Mouse (Mus musculus): ENCODE results near the gene Clptm1l. TPM values are rescaled to one million over a fixed set of nuclear protein-coding genes. Genes with fewer than 3 reads are reported as not detected.
A peak's percentile ranks its signal among the peaks of the same experiment; 100 is the strongest.

Clptm1l gene
- polyA plus RNA-seq, 1 experiment from 2014 or later = 122 TPM

- 71% methylated on average over 6 of the region's 6 CpGs for WGBS
- Histone ChIP-seq H3K9me3 (replicated peaks) (no peaks in the 10 kb centered on the region), H3K27ac (ENCODE audit: poor library complexity, severe bottlenecking) (no peak overlapping the region), H3K9ac (no peak overlapping the region), H3K4me1 (replicated peaks) (no peaks in the 10 kb centered on the region), H3K4me3 (no peak overlapping the region), H3K36me3 (peaks cover 63% of the 10 kb centered on the region), H3K27me3 (replicated peaks) (no peaks in the 10 kb centered on the region), H3K4me2 (no peak overlapping the region)
- no peak for ATAC-seq (ENCODE audit: insufficient number of reproducible peaks, low FRiP score)
These were observed 16.8 kb downstream of the Clptm1l start for GRCm38 (mm10) chr13:73620637-73621036.

- H3K27ac ChIP-seq (ENCODE audit: poor library complexity, severe bottlenecking) = no peak overlapping the region
- H3K4me2 ChIP-seq = peak overlapping the region; percentile 97
- H3K4me1 ChIP-seq (replicated peaks) = peaks cover 8% of the 10 kb centered on the region
- peaks cover 11% of the 10 kb centered on the region; the same call in 1 of the 2 replicates for H3K27me3 ChIP-seq (replicated peaks)
- no peaks in the 10 kb centered on the region for H3K9me3 ChIP-seq (replicated peaks)
- 38% methylated on average over 6 of the region's 6 CpGs for WGBS
- H3K36me3 ChIP-seq = peaks cover 13% of the 10 kb centered on the region
- H3K4me3 ChIP-seq = peak overlapping the region; percentile 73
- ATAC-seq (ENCODE audit: insufficient number of reproducible peaks, low FRiP score) = peak; percentile 4; the same call in 1 of the 2 replicates
- H3K9ac ChIP-seq = peak overlapping the region; percentile 77; the same call in 1 of the 2 replicates
These were observed 22.6 kb downstream of the Clptm1l start for GRCm38 (mm10) chr13:73626410-73626744.

- Histone ChIP-seq H3K4me3 (peak within 1 kb of the TSS; percentile 73), H3K4me2 (peak within 1 kb of the TSS; percentile 97), H3K9me3 (replicated peaks) (no peaks in the 10 kb centered on the region), H3K4me1 (replicated peaks) (peaks cover 8% of the 10 kb centered on the region), H3K27me3 (replicated peaks) (peaks cover 11% of the 10 kb centered on the region; the same call in 1 of the 2 replicates), H3K36me3 (0 out of 2 replicates have a peak, but pooled peaks cover 8% of the 10 kb centered on the region), H3K27ac (ENCODE audit: poor library complexity, severe bottlenecking) (no peak within 1 kb of the TSS), H3K9ac (peak within 1 kb of the TSS; percentile 77)
- ATAC-seq (ENCODE audit: insufficient number of reproducible peaks, low FRiP score) = peak; percentile 51
- WGBS = 13% methylated on average over 47 of the region's 47 CpGs
These were observed 23.1 kb downstream of the Clptm1l start, which contains the start of gene Tert for GRCm38 (mm10) chr13:73626745-73627549. Gene Tert, plus strand, starts transcription at chr13:73626911.

- H3K9me3 ChIP-seq (replicated peaks) = no peaks in the 10 kb centered on the region
- H3K36me3 ChIP-seq = 0 out of 2 replicates have a peak, but pooled peaks cover 4% of the 10 kb centered on the region
- H3K4me1 ChIP-seq (replicated peaks) = peaks cover 8% of the 10 kb centered on the region
- no peak overlapping the region for H3K9ac ChIP-seq
- no peak overlapping the region for H3K4me3 ChIP-seq
- no peak overlapping the region for H3K27ac ChIP-seq (ENCODE audit: poor library complexity, severe bottlenecking)
- ATAC-seq (ENCODE audit: insufficient number of reproducible peaks, low FRiP score) = no peak
- peaks cover 11% of the 10 kb centered on the region; the same call in 1 of the 2 replicates for H3K27me3 ChIP-seq (replicated peaks)
- no peak overlapping the region for H3K4me2 ChIP-seq
- 77% methylated on average over 11 of the region's 11 CpGs for WGBS
These were observed 24.8 kb downstream of the Clptm1l start for GRCm38 (mm10) chr13:73628586-73629113.

- Histone ChIP-seq H3K27me3 (replicated peaks) (peaks cover 11% of the 10 kb centered on the region; the same call in 1 of the 2 replicates), H3K9me3 (replicated peaks) (no peaks in the 10 kb centered on the region), H3K27ac (ENCODE audit: poor library complexity, severe bottlenecking) (no peak overlapping the region), H3K36me3 (peaks cover 16% of the 10 kb centered on the region), H3K4me2 (no peak overlapping the region), H3K4me1 (replicated peaks) (peaks cover 8% of the 10 kb centered on the region), H3K4me3 (no peak overlapping the region), H3K9ac (no peak overlapping the region)
- WGBS = 83% methylated on average over 3 of the region's 3 CpGs
- ATAC-seq (ENCODE audit: insufficient number of reproducible peaks, low FRiP score) = no peak
These were observed 28.0 kb downstream of the Clptm1l start for GRCm38 (mm10) chr13:73631837-73632236.

- Histone ChIP-seq H3K36me3 (peaks cover 11% of the 10 kb centered on the region), H3K9ac (no peak overlapping the region), H3K4me2 (no peak overlapping the region), H3K4me1 (replicated peaks) (no peaks in the 10 kb centered on the region), H3K9me3 (replicated peaks) (no peaks in the 10 kb centered on the region), H3K27ac (ENCODE audit: poor library complexity, severe bottlenecking) (no peak overlapping the region), H3K4me3 (no peak overlapping the region), H3K27me3 (replicated peaks) (no peaks in the 10 kb centered on the region)
- WGBS = 74% methylated on average over 5 of the region's 6 CpGs
- ATAC-seq (ENCODE audit: insufficient number of reproducible peaks, low FRiP score) = no peak
These were observed 34.0 kb downstream of the Clptm1l start for GRCm38 (mm10) chr13:73637826-73638225.

- H3K4me1 ChIP-seq (replicated peaks) = no peaks in the 10 kb centered on the region
- 85% methylated on average over 4 of the region's 4 CpGs for WGBS
- H3K9ac ChIP-seq = no peak overlapping the region
- no peak for ATAC-seq (ENCODE audit: insufficient number of reproducible peaks, low FRiP score)
- H3K4me2 ChIP-seq = no peak overlapping the region
- no peak overlapping the region for H3K4me3 ChIP-seq
- no peaks in the 10 kb centered on the region for H3K36me3 ChIP-seq
- H3K27me3 ChIP-seq (replicated peaks) = no peaks in the 10 kb centered on the region
- H3K9me3 ChIP-seq (replicated peaks) = no peaks in the 10 kb centered on the region
- no peak overlapping the region for H3K27ac ChIP-seq (ENCODE audit: poor library complexity, severe bottlenecking)
These were observed 37.5 kb downstream of the Clptm1l start for GRCm38 (mm10) chr13:73641296-73641695.

GRCm38 (mm10) chr13:73646397-73647087 lies 42.7 kb downstream of the Clptm1l start:
- Histone ChIP-seq H3K4me1 (replicated peaks) (no peaks in the 10 kb centered on the region), H3K27me3 (replicated peaks) (no peaks in the 10 kb centered on the region), H3K36me3 (no peaks in the 10 kb centered on the region; the same call in 1 of the 2 replicates), H3K9ac (no peak overlapping the region), H3K4me2 (no peak overlapping the region), H3K4me3 (no peak overlapping the region), H3K27ac (ENCODE audit: poor library complexity, severe bottlenecking) (no peak overlapping the region), H3K9me3 (replicated peaks) (no peaks in the 10 kb centered on the region)
- no peak for ATAC-seq (ENCODE audit: insufficient number of reproducible peaks, low FRiP score)
- 42% methylated on average over 6 of the region's 6 CpGs for WGBS

GRCm38 (mm10) chr13:73653266-73653665 lies 49.5 kb downstream of the Clptm1l start:
- 80% methylated on average over 3 of the region's 3 CpGs for WGBS
- no peak overlapping the region for H3K4me2 ChIP-seq

GRCm38 (mm10) chr13:73654976-73655375 lies 51.2 kb downstream of the Clptm1l start:
- no peak for ATAC-seq (ENCODE audit: insufficient number of reproducible peaks, low FRiP score)
- WGBS = 77% methylated on average over 3 of the region's 3 CpGs
- no peak overlapping the region for H3K4me3 ChIP-seq

More at GRCm38 (mm10) chr13:73653266-73653665, 49.5 kb downstream of the Clptm1l start:
- Histone ChIP-seq H3K4me3 (no peak overlapping the region), H3K9ac (no peak overlapping the region), H3K27me3 (replicated peaks) (peaks cover 7% of the 10 kb centered on the region), H3K4me1 (replicated peaks) (no peaks in the 10 kb centered on the region), H3K9me3 (replicated peaks) (no peaks in the 10 kb centered on the region), H3K36me3 (no peaks in the 10 kb centered on the region; the same call in 1 of the 2 replicates), H3K27ac (ENCODE audit: poor library complexity, severe bottlenecking) (no peak overlapping the region)
- no peak for ATAC-seq (ENCODE audit: insufficient number of reproducible peaks, low FRiP score)

GRCm38 (mm10) chr13:73658953-73659352 lies 55.1 kb downstream of the Clptm1l start:
- ATAC-seq (ENCODE audit: insufficient number of reproducible peaks, low FRiP score) = no peak
- H3K27ac ChIP-seq (ENCODE audit: poor library complexity, severe bottlenecking) = no peak overlapping the region
- no peaks in the 10 kb centered on the region for H3K9me3 ChIP-seq (replicated peaks)
- H3K4me3 ChIP-seq = no peak overlapping the region
- H3K27me3 ChIP-seq (replicated peaks) = peaks cover 11% of the 10 kb centered on the region
- H3K4me1 ChIP-seq (replicated peaks) = no peaks in the 10 kb centered on the region
- H3K9ac ChIP-seq = no peak overlapping the region
- no peaks in the 10 kb centered on the region for H3K36me3 ChIP-seq
- no peak overlapping the region for H3K4me2 ChIP-seq
- WGBS = 35% methylated on average over 2 of the region's 2 CpGs

More at GRCm38 (mm10) chr13:73654976-73655375, 51.2 kb downstream of the Clptm1l start:
- Histone ChIP-seq H3K9ac (no peak overlapping the region), H3K9me3 (replicated peaks) (no peaks in the 10 kb centered on the region), H3K36me3 (no peaks in the 10 kb centered on the region), H3K4me1 (replicated peaks) (no peaks in the 10 kb centered on the region), H3K4me2 (no peak overlapping the region), H3K27ac (ENCODE audit: poor library complexity, severe bottlenecking) (no peak overlapping the region), H3K27me3 (replicated peaks) (peaks cover 11% of the 10 kb centered on the region)

Measured in heart, embryonic 12.5 days (tissue).